Mouse (Mus musculus) adrenal gland, adult 8-10 months (tissue): ENCODE measurements around the gene Mybbp1a. TPM values are rescaled to one million over a fixed set of nuclear protein-coding genes. Genes with fewer than 3 reads are reported as not detected.
A peak's percentile ranks its signal among the peaks of the same experiment; 100 is the strongest.

Experiments
- DNase-seq: peaks from one replicate; pipeline ENCODE4 v3.0.0; 2022
- total RNA-seq, 4 experiments: library from RNA; stranded (reverse); gene quantifications; 2 replicates each; pipeline ENCODE4 v1.2.4; 2022

Mybbp1a gene
- total RNA-seq, result 10 to 100 TPM; 81.9 to 90.7 (median 84.3) TPM

DNA sequence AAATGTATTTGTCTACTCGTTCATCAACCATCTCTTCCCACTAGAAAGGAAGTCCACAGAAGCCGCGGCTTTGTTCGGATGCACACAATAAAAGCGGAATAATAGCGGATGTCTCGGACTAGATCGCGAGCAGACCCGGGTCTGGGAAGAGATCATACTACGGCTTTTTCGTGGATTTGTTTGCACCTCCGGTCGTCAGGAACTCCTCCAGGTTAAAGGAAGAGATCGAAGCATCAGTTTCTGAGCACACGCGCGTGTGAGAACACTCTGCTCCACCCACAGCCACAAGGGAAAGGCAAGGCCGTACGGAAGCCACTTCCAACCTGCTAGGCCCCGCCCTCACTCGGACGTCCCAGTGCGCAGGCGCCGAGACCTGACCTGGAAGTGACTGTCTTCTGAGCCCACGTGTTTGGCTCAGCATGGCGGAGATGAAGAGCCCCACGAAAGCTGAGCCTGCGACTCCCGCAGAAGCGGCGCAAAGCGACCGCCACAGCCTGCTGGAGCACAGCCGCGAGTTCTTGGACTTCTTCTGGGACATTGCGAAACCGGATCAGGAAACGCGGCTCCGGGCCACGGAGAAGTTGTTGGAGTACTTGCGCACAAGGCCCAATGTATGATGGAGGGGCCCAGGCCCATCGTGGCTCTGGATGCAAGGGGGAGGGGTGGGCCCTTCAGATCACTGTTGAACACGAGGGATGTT is at the start of gene Mybbp1a:
TSS of gene Mybbp1a (plus strand) at position 391 of the 700 bp plus-strand sequence.
- peak; percentile 98 for DNase-seq

DNA sequence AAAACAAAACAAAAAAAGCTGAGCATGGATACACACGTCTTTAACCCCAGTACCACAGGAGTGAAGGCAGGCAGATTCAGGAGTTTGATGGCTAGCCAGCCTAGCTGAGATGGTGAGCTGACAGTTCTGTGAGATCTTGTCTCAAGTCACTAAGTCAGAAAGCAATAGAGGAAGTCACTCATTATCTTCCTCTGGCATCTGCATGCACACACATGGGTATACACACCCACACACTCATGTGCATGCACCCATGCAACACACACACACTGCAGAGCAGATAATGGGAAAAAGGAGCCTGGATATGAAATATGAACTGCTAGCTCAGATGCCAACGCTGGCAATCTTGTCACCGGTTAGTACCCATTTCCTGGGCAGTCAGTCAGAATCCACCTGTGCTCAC is 47.9 kb upstream of the Mybbp1a start:
- DNase-seq, result no peak

DNA sequence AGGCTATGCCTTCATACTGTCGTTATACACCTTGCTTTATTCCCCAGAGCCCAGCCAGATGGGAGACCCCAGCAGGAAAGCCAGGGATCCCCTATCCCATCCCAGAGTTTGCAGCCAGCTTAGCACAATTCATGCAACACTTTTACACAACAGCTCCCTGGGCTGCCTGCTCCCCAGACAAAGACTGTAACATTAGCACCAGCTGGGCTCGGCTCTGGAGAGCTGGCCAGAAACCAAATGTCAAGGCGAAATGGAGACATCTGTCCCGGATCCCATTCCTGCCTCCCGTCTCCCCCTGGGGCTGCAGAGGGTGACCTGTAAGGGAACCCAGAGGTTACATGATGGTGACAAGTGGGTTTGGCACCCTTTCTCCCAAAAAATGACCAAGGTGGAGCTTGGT is 47.5 kb upstream of the Mybbp1a start:
- peak; percentile 59 for DNase-seq

DNA sequence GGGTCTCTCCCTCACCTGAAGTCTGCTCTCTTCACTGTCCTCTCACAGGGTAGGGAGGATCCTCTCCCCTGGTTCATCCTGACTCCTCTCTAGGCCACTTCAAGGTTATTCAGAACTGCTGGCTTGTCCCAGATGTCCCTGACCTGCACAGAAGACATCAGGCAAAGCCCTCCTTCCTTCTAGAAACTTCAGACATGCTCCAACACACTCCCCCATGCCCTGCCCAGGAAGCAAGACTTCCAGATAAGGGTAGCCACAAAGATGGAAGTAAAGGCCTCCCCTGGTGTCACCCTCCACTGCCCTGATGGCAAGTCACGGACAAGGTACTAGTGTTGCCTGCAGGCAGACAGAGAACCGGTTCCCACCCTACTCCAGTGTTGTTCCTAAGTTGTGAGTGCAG is 46.5 kb upstream of the Mybbp1a start:
- no peak for DNase-seq

DNA sequence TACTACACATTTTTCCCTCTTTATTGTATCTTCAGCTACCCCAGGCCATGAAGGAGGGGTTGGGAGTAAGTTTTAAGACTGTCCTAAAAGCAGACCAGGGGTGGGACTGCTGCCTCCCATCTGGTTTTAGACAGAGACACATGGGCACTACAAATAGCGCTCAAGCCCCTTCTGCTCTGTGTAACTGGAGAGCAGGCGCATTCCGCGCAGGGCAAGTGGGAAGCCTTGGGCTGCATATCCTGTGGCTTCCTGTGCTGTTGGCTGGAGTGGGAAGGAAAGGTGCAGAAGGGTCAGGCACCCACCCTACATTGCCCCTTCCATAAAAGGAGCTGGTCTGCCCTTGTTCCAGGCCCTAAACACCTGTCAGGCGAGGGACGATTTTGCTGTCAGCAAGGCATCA is 45.5 kb upstream of the Mybbp1a start:
- no peak for DNase-seq

DNA sequence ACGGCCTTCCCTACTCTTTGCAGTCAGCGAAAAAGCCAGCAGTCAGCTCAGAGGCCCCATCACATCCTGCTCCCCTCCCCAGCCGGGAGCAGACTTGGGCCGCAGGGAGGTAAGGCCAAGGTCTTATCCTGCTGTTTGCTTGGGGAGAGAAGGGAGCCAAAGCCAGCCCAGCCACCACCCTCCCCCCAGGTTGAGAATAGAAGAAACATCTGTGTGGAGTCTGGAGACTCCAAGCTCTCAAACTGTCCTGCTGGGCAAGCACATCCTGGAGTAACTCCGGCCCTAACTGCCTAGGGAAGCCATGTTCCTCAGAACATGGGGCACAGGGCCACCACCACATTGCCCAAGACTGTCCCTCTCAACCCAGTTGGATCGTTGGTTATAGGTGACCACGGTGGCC is 44.5 kb upstream of the Mybbp1a start:
- no peak for DNase-seq

DNA sequence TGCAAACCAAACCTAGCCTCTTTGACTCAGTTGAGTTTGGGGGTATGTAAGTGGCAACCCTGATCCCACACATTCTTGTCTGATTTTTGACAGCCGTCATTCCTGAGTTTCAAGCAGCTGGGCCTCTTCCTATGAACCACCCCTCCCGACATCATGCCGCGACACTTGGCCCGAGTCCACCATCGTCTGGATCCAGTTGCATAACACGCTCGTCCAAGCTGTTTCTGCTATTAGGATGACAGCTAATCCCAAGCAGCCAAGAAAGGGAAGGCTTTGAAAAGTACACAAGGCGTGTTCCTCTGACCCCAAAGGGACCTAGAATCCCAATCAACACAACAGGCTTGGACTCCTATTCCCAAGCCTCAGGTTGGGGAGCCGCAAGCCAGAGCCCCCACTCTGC is 44.1 kb upstream of the Mybbp1a start:
- no peak for DNase-seq

DNA sequence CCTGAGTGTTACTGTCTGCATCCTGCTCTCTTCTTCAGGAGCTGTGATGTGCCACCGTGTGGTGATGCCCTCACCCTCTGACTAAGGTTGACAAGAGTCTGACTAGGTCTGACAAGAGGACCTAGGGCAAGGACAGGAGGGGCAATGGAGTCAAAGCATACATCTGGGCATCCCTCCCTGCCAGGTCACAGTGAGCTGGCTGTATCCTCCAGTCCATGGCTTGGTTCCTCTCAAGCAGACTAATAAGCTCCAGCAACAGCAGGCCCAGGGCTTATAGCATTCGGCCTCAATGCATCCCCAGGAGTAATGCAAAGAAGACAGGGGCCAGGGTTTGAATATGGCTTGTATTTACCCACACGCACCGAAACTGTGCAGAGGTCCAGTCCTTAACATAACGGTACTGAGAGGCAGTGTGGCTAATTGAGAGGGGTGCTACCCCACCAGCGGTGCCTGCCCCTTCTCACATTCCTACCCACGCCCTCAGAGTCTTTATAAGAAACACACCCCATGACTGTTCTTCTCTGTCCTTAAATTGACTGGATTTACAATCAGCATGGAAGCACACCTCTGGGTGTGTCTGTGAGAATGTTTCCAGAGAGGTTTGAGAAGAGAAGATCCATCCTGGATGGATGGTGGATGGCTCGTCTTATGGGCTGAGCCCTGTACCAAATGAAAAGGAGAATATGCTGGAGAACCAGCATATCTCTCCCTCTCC is 43.2 kb upstream of the Mybbp1a start:
- DNase-seq, result no peak

DNA sequence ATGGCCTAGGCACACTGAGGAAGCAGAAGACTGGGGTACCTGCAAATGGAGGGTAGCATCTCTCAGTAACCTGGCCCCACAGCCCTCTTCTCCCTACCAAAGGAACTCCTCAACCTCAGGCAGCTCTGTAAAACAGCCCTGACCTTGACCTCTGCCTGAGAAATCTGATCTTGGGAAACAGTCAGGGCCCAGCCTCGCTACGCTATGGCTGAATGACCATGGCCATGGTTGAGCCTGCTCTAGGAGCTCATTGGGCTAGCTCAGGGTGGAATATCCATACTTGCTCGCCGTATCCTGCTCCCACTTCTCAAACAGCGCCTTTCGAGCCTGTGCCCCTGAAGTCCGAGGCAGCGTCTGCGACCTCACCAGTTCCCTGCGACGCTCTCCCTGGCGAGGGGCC is 40.1 kb upstream of the Mybbp1a start:
- DNase-seq, result no peak

DNA sequence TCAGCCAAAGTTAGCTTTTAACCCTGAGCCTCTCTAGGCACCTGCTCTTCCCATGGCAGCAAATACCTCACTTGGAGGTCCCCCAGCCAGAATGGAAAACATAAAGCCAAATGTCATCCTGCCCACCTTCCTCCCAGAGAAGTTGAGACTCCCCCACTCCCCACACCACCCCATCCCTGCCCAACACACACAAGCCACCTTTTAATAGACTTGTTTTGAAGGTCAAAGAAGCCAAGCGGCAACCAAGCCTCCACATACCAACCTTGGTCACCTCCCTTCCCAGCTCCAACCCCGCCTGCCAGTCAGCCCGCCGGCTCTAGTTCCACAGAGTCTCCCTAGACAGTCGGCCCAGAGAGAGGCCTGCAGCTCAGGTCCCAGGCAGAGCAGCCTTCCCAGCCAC is 39.1 kb upstream of the Mybbp1a start:
- DNase-seq, result no peak

DNA sequence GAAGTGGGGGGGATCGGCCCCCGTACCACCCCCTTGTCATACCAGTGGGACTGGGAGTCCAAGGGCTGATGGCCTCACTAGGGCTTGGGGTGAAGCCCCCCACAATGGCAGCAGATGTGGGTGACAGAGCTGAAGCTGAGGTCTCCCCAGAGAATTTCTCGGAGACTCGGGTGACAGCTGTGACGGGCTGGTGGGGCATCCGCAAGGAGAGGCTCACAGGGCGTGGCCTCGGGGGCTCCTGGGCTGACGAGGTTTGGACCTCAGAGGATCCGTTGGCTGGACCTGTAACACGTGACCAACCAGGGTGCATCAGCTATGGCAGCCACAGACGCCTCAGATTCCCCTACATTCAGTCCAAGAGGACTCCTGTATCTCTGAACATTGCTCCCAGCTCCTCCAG is 38.2 kb upstream of the Mybbp1a start:
- DNase-seq, result no peak

DNA sequence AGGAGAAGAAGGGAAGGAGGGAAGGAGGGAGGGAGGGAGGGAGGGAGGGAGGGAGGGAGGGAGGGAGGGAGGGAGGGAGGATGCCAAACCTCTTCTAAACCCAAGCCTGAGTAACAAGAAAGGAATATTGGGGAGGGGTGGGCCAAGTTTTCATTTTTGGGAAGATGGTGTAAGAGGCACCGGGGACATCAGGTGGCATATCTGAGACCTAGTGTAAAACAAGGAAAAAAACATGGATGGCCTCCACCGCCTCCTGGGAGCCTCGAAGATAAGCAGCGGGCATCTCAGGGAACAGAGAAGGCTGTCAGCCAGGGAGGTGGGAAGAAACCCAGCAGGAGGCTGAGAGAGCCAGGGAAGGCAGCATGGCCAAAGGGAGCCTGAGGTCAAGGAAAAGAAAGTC is 35.6 kb upstream of the Mybbp1a start:
- no peak for DNase-seq

DNA sequence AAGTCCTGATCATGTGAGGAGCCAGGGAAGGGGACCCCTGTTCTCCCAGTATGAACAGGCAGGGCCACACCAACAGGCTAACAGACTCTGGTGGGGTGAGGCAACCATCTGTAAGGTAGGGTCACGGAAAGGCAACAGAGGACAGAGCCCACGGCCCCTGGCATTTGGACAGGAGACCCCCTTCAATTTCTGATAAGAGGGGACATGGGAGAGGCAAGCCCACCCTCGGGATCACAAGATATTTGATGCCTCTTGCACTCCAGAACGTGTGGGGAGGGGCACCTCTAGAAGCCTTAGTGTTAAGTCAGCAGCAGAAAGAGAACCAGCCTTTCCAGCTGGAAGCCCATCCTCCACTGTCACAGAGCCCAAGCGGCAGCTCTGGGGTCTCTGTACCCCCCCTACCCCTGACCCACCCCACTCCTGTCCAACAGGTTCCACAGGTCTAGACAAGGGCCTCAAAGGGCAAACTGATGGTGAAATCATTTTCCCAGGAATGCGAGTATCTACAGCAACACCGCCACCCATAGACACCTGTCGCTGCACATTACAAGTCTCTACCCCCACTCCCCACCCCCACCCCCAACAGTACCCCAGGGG is 35.0 kb upstream of the Mybbp1a start:
- DNase-seq, result no peak

DNA sequence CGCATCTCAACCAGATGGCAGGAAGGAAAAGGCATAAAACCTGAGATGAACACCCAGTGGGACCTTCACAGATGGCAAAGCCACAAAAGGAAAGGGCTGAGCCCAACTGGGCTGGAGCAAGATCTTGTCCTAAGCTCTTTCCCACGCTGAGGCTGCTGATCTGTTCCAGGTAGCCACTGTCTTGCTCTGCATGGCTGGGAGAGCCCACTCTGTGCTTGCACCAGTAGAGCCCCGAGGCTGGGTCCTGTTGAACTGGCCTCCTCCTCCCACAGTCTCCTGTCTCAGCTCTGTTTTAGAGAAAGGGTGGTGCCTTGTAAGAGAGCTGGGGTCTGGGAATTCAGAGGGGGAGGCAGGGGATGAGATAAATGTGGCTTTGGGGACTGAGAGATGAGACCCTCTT is 34.1 kb upstream of the Mybbp1a start:
- no peak for DNase-seq

DNA sequence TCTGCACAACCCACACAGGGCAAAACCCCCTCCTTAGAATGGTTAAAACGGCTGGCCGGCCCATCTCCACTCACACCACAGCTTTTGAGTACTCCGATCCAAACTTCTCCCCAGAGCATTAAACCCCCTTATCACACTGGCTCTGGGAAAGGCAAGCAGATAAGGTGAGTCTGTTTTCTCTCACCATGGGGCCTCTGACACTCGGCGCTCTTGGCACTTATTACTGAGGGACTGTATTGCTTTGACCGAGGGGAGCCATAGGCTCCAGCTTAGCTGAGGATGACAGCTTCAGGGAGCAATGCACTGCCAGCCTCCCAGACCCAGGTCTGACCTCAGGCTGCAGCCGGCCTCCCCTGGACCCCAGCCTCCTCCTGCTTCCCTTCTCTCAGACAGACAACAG is 33.6 kb upstream of the Mybbp1a start:
- DNase-seq, result no peak

DNA sequence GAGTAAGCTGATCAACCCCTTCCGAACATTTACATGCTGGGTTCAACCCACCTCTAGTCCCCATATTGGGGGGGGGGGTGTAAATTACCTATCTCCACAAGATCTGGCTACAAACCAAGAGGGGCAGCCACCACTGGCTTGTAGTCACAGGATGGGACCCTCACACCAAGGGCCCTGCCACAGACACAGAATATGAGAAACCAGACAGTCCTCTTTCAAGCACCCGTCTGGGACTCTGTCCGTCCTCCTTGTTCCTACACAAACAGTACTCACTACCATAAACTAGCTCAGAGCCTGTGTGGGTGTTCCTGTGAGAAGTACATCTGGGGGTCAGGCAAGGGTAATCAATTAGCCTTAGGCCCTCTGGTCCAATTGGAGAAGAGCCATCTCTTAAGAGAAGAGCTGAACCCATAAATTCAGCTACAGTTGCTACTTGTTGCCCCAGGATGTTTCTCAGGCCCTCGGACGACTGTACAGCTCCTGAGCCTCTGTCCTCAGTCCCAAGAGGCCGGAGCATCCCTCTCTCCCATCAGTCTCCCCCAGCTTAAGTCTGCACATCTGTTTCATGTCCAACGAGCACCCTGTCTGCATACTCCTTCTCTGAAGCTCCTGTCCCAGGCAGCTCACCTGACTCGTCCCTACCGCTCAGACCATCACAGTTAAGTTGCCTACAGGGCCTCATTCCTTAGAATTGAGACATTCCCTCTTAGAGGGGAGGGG is 32.5 kb upstream of the Mybbp1a start:
- no peak for DNase-seq

DNA sequence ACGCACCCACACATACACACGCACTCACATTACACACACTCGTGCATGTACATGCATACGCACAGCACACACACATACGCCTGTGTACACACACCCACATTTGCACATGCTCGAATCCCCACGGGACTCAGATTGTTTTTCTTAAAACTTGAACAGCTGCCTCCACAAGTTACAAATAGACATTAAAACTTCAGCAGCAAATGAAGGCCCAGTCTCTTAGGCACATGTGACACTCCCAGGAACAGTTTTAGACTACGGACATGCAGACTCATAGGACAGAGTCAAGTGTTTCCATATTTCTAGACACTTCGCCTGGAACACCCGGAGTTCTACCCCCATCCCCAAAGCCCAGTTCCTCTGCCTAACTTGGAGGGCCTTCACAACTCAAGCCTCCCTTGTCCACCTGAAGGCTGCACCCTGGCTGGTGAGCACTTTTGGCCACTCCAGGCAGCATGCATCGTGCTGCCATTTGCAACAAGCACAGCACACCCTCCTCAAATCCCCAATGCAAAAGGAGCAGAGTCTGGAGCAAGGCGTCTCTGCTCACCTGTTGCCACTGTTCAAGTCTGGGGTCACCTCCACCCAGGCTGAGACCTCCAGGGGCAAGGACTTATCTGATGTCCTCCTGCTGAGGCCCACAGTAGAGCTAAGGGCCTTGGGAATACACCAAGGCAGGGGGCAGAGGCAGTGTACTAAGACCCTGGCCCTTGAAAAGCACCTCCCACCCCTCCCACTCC is 31.3 kb upstream of the Mybbp1a start:
- DNase-seq, result no peak

DNA sequence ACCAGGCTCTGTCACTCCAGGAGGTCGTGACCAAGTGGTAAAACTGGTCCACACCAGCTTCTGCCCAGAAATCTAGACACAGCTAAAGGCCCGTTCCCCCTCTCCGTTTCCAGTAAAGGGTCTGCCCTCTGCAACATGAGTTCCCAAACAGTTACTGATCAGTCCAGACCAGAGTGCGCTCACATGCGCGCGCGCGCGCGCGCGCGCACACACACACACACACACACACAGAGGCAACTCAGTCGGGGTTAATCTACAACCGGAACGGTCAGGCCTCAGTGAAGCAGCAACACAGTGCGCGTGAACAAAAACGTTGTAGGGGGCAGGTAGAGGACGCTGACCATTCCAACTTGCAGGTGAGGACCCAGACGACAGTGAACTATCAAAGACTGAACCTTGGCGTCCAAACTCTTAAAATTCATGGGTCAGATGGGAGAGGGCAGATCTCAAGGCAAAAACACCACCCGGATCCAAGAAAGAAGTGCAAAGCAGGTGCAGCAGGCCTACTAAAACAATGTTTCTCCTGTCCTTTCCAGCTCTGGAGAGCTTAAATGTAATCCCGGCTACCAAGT is 30.5 kb upstream of the Mybbp1a start:
- no peak for DNase-seq

DNA sequence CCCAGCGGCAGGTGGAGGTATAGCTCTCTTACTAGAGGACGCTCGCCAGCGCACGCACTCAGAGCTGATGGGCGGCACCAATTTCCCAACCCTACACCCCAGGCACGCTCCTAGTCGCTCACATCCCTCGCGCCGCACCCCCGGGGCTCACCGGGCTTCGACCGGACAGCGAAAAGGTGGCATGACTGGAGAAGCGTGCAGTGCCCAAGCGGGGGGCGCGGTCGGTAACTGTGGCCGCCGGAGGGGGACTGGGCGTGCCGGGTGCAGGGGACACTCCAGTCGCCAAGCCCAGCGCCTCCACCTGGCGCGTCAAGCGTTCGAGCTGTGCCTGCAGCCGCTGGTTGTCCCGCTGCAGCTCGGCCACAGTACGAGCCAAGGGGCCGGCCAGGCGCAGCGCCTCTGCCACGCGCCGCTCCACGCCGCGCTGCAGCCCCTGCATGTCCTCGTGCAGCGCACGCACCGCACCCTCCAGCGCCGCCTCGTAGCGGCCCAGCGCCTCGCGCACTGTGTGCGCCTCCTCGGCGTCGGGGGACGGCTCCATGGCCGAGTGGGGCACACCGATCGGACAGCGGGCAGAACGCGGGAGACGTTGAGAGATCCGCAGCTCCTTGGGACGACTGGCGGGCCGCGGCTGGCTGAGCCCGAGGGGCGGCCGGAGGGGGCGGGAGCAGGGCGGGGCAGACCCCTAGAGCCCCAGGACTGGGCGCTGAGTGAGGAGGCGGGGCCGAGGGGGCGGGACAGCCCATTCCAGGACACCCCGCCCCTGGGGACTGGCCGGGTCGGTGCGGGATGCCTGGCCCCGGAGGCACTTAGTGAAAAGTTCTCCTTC is 29.8 kb upstream of the Mybbp1a start, which contains the start of gene Smtnl2:
TSS of gene Smtnl2 (minus strand) at position 621 of the 829 bp plus-strand sequence.
- peak; percentile 82 for DNase-seq

DNA sequence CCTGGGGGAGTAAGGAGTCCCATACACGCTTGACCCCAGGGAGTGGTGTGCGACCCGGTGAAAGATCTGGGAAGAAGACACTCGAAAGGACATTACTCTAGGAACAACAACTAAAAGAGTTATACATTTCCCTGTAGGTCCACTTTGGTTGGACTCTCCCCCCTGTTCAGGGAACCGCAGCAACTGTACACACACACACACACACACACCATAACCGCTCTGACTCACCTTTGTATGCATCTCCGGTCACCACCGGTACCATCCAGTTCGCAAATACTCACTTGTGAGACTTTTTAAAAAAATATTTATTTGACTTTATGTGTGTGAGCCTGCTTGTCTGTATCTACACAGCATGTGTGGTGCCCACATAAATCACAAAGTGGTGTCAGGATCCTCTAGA is 29.2 kb upstream of the Mybbp1a start:
- no peak for DNase-seq

DNA sequence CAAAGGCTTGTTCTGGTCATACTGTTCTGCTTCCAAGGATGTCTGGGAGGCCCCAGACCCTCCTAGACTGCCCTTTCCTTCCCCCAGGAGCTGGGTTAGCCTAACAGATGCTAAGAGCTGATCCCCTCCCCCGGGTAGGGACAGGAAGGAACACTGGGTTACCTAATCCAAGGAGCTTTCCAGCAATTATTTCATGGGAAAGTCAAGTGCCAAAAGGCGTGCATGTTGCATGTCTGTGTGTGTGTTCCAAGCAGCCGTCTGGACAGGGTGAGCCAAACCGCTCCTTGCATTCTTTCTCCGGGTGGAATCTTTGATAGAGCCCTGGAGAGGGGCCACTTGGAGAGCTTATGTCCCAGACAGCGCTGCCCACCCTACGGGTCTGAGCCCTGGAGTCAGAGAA is 28.1 kb upstream of the Mybbp1a start:
- no peak for DNase-seq
